Mouse (Mus musculus) hindbrain, embryonic 14.5 days (tissue): ENCODE results near the gene Slc17a5. TPM values are rescaled to one million over a fixed set of nuclear protein-coding genes. Genes with fewer than 3 reads are reported as not detected.

Source experiments
- ATAC-seq: fragments of 200-750 bp; cut with Nextera tagmentation; 2 replicates; pipeline ENCODE4 v1.8.0; 2017; ENCODE audit warnings: moderate number of reproducible peaks, mild to moderate bottlenecking, moderate TSS enrichment, moderate library complexity; ENCODE audit not compliant: low FRiP score
- DNase-seq: peaks from one replicate; pipeline ENCODE4 v3.0.0-alpha.2; 2015; ENCODE audit warnings: low spot score
- H3K27ac ChIP-seq: fragments of 300-500 bp; sonication (generic); 2 replicates; pipeline ENCODE4 v1.5.1; 2014; ENCODE audit warnings: mild to moderate bottlenecking, moderate library complexity
- H3K27me3 ChIP-seq: fragments of 300-500 bp; sonication (generic); 2 replicates; pipeline ENCODE4 v1.6.1; 2014; ENCODE audit warnings: mild to moderate bottlenecking, low read length, mixed read lengths; ENCODE audit not compliant: control insufficient read depth, insufficient read depth
- H3K36me3 ChIP-seq: fragments of 300-500 bp; sonication (generic); replicated peaks from 2 replicates; pipeline ENCODE4 v1.6.1; 2014; ENCODE audit not compliant: control insufficient read depth, insufficient read depth
- H3K4me1 ChIP-seq: fragments of 300-500 bp; sonication (generic); replicated peaks from 2 replicates; pipeline ENCODE4 v1.6.1; 2014; ENCODE audit warnings: antibody characterized with exemption, low read length, mixed read lengths; ENCODE audit not compliant: control insufficient read depth, insufficient read depth
- H3K4me2 ChIP-seq: fragments of 300-500 bp; sonication (generic); replicated peaks from 2 replicates; pipeline ENCODE4 v1.6.1; 2014; ENCODE audit warnings: mild to moderate bottlenecking, moderate library complexity
- H3K4me3 ChIP-seq: fragments of 300-500 bp; sonication (generic); replicated peaks from 2 replicates; pipeline ENCODE4 v1.5.1; 2014; ENCODE audit warnings: mild to moderate bottlenecking, low read length
- H3K9ac ChIP-seq: fragments of 300-500 bp; sonication (generic); 2 replicates; pipeline ENCODE4 v1.6.1; 2014
- H3K9me3 ChIP-seq: fragments of 300-500 bp; sonication (generic); 2 replicates; pipeline ENCODE4 v1.6.1; 2016; ENCODE audit warnings: low read length; ENCODE audit not compliant: control insufficient read depth
- WGBS: fragments of 180-500 bp; shearing (Covaris S2); extraction: QIAGEN DNeasy Blood & Tissue Kit; methylation state at CpG from one replicate; pipeline ENCODE4 v1.1.7; 2014; 5-methylcytosine and 5-hydroxymethylcytosine counted together
- polyA plus RNA-seq: library from polyadenylated mRNA; unstranded; fragments of >200 nt; fragmentation: Nextera tagmentation; extraction: Ambion mirVana; gene quantifications from 2 replicates; pipeline ENCODE4 v1.2.1, GENCODE M21; 2014

Slc17a5 gene
- polyA plus RNA-seq, 1 experiment from 2014 or later, result 16.7 TPM

DNA sequence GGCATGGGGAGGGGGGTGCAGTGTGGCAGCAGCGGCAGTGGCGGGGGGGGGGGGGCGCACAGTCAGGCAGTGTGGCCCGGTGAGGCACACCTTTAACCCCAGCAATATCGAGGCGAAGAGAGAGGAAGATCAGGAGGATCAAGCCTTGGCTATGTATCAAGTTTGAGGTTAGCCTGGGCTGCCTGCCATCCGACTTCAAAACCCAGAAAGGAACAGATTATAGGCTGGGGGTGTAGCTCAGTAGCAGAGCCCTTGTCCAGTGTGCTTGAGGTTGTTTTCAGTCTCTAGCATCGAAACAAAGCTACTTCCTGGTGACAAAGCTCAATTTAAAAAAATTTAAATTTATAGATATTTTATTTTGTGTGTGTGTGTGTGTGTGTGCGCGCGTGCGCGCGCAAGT lies 46.1 kb downstream of the Slc17a5 start:
- H3K9me3 ChIP-seq, result no peaks in the 10 kb centered on the region
- no peak overlapping the region for H3K4me3 ChIP-seq
- DNase-seq, result no peak
- H3K27ac ChIP-seq, result no peak overlapping the region
- H3K27me3 ChIP-seq, result no peaks in the 10 kb centered on the region
- no peak for ATAC-seq
- H3K4me1 ChIP-seq, result no peaks in the 10 kb centered on the region
- H3K9ac ChIP-seq, result no peak overlapping the region
- no peak overlapping the region for H3K4me2 ChIP-seq
- 96% methylated on average over 14 of the region's 14 CpGs for WGBS
- peaks cover 14% of the 10 kb centered on the region; the same call in 1 of the 2 replicates for H3K36me3 ChIP-seq

DNA sequence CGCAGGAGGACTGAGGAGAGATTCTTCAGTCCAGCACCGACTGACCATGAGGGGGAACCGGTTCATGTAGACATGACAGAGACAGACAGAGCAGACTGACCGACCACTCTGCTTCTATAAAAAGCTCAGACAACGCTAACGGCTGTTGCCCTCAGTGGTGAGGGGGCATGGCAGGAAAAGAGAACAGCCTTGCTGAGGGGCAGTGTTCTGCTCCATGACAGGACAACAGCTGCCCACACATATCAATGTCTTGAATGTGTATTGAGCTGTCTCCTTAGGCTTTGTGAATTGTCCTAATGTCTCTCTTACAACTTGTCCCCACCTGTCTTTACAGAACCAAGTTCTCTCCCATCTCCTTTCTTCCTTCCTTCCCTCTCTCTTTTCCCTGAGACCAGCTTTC lies 49.4 kb downstream of the Slc17a5 start:
- Histone ChIP-seq H3K4me1 (no peaks in the 10 kb centered on the region), H3K4me3 (no peak overlapping the region), H3K9me3 (no peaks in the 10 kb centered on the region), H3K36me3 (peaks cover 14% of the 10 kb centered on the region; the same call in 1 of the 2 replicates), H3K9ac (no peak overlapping the region), H3K27me3 (no peaks in the 10 kb centered on the region), H3K4me2 (no peak overlapping the region), H3K27ac (no peak overlapping the region)
- ATAC-seq (no peak), DNase-seq (no peak)
- WGBS, result 74% methylated on average over 6 of the region's 6 CpGs

GRCm38 (mm10) chr9:78537154-78537873 lies 50.5 kb downstream of the Slc17a5 start:
- DNase-seq (peak; percentile 28), ATAC-seq (peak; percentile 71; the same call in 1 of the 2 replicates)
- Histone ChIP-seq H3K4me1 (no peaks in the 10 kb centered on the region), H3K9ac (no peak overlapping the region), H3K27me3 (no peaks in the 10 kb centered on the region), H3K36me3 (peaks cover 14% of the 10 kb centered on the region; the same call in 1 of the 2 replicates), H3K27ac (no peak overlapping the region), H3K4me2 (no peak overlapping the region), H3K9me3 (no peaks in the 10 kb centered on the region), H3K4me3 (no peak overlapping the region)
- 76% methylated on average over 9 of the region's 9 CpGs for WGBS

DNA sequence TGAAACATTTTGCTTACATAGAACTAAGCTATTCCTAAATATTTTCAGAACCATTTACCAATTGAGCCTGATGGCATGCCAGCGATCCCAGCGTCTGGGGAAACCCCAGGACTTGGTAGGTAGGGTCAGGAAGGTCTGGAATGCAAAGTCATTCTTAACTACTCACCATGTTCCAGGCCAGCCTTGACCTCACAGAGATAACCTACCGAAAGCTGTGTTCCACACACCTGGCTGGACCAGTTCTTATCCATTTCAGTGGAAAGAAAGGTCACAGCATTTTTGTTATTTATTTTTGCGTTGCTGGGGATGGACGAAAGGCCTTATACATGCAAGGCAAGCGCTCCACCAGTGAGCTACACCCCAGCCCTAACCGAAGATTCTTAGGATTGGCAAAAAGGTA lies 53.2 kb downstream of the Slc17a5 start:
- WGBS, result 94% methylated on average over 7 of the region's 7 CpGs

DNA sequence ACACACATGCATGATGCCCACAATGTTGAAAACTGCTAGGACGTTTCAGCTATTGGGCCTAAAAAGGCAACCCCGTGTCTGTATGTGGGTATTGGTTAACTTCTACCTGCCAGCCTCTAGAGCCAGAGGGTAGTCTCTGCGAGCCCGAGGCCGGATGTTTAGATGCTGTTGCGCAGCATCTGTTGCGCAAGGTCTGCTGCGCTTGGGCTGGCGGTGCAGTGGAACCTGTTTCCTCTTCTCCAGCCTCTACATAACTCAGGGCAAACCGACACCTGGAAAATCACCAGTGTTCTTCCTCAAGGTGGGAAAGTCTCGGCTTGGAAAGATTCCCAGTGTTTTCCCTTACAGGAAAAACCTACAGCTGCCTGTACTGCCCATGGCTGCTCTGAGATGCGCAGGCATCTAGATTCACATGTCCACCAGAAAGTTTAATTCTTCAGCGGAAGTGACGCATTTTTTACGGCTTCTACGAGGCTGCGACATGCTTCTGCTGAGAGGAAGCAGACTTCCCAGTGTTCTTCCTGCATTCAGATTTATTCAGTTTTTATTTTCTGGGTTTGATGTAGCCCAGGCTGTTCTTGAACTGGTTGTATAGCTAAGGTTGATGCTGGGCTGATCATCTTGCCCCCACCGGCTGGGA lies 54.4 kb downstream of the Slc17a5 start:
- Histone ChIP-seq H3K9me3 (no peaks in the 10 kb centered on the region), H3K4me2 (no peak overlapping the region), H3K27ac (no peak overlapping the region), H3K36me3 (no peaks in the 10 kb centered on the region), H3K4me3 (no peak overlapping the region), H3K27me3 (no peaks in the 10 kb centered on the region), H3K4me1 (no peaks in the 10 kb centered on the region), H3K9ac (no peak overlapping the region)
- WGBS, result 89% methylated on average over 18 of the region's 18 CpGs
- ATAC-seq (no peak), DNase-seq (no peak)

More for the DNA sequence above, 53.2 kb downstream of the Slc17a5 start:
- H3K27ac ChIP-seq, result no peak overlapping the region
- H3K27me3 ChIP-seq, result no peaks in the 10 kb centered on the region
- no peak overlapping the region for H3K4me2 ChIP-seq
- ATAC-seq (no peak), DNase-seq (no peak)
- H3K4me1 ChIP-seq, result no peaks in the 10 kb centered on the region
- no peak overlapping the region for H3K4me3 ChIP-seq
- peaks cover 4% of the 10 kb centered on the region; the same call in 1 of the 2 replicates for H3K36me3 ChIP-seq
- no peaks in the 10 kb centered on the region for H3K9me3 ChIP-seq
- H3K9ac ChIP-seq, result no peak overlapping the region

DNA sequence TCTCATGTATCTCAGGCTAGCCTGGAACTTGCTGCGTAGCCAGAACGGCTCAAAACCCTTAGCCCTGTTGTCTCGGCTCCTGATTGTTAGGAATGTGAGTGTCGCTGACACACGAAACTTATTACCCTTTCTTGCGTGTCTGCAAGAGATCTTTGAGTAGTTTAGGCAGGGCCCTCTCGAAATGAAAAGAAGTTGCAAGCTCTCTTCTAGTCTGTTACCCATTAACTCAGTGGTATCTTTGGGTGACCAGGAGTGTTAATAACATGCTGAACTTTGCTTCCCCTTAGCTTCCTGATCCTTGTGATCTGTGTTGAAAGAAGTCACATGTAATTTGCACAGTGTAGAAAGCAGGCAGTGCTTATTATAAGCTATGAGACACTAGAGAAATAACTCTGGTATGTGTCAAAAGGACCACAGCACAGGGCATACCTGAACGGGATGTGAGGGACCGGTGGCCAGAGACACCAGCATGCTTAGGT lies 55.5 kb downstream of the Slc17a5 start:
- WGBS, result 68% methylated on average over 9 of the region's 9 CpGs
- DNase-seq (no peak), ATAC-seq (no peak)
- Histone ChIP-seq H3K4me3 (no peak overlapping the region), H3K4me1 (no peaks in the 10 kb centered on the region), H3K27me3 (no peaks in the 10 kb centered on the region), H3K27ac (no peak overlapping the region), H3K4me2 (no peak overlapping the region), H3K9me3 (no peaks in the 10 kb centered on the region), H3K9ac (no peak overlapping the region), H3K36me3 (no peaks in the 10 kb centered on the region)

- WGBS, result 63% methylated on average over 5 of the region's 5 CpGs
- Histone ChIP-seq H3K9me3 (no peaks in the 10 kb centered on the region), H3K9ac (no peak overlapping the region), H3K4me1 (no peaks in the 10 kb centered on the region), H3K27ac (no peak overlapping the region), H3K4me2 (no peak overlapping the region), H3K4me3 (no peak overlapping the region), H3K36me3 (no peaks in the 10 kb centered on the region), H3K27me3 (no peaks in the 10 kb centered on the region)
- DNase-seq, result no peak
- ATAC-seq, result no peak
Measured at GRCm38 (mm10) chr9:78531816-78532215, 56.0 kb downstream of the Slc17a5 start.

DNA sequence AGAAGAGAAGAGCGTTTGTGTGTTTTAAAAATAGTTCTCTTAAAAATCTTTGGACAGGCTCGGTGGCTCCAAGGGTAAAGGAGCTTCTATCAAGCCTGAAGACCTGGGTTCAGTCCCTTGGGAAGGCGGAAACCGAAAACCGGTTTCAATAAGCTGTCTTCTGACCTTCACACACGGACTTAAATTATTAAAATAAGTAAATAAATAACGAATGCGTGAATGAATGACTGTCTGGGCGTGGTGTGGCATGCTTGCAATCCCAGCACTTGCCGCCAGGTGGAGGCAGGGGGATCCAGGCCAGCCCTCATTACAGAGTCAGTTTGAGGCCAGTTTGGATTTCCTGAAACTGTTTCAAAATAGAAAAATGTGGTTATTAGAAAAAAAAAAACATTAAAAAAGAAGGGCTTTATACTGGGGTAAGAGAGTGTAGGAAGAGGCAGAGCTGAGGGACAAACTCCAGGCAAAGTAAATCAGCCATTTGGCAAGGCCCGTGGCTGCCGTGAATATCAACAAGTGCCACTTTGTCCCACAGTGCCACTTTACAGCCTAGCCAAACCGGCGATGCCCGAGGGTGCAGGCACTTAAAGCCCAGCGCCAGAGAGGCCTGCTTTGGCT lies 60.0 kb downstream of the Slc17a5 start:
- 5% methylated on average over 16 of the region's 16 CpGs for WGBS
- DNase-seq (peak; percentile 88), ATAC-seq (peak; percentile 65)
- H3K9ac ChIP-seq, result peak overlapping the region; percentile 64
- peak overlapping the region; percentile 84 for H3K27ac ChIP-seq
- no peaks in the 10 kb centered on the region for H3K36me3 ChIP-seq
- peak overlapping the region; percentile 73 for H3K4me2 ChIP-seq
- H3K4me1 ChIP-seq, result no peaks in the 10 kb centered on the region
- H3K9me3 ChIP-seq, result no peaks in the 10 kb centered on the region
- H3K4me3 ChIP-seq, result peak overlapping the region; percentile 40
- H3K27me3 ChIP-seq, result no peaks in the 10 kb centered on the region

DNA sequence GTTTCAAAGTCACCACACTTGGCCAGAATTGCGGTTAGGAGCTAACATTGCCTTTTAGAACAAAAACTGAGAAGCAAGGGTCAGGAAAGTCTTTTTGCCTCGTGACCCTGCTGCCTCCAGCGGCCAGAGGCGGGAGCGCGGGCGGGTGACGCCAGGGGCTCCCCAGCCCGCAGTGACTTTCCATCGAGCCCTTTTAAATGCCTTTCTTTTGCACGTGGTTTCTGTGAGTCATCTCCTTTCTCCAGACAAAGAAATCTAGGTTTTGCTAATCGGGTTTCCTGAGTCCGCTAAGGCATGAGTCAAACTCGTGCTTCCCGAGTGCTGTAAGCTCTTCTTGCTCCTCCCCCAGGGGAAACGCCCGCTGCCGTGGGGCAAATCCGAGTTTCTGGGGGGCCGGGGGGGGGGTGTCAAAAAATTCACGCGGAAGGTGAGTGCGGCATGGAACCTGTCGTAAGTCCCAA lies 60.5 kb downstream of the Slc17a5 start:
- Histone ChIP-seq H3K27ac (peak overlapping the region; percentile 84), H3K27me3 (no peaks in the 10 kb centered on the region), H3K9ac (peak overlapping the region; percentile 64), H3K4me1 (no peaks in the 10 kb centered on the region), H3K36me3 (no peaks in the 10 kb centered on the region), H3K4me3 (peak overlapping the region; percentile 40), H3K9me3 (no peaks in the 10 kb centered on the region), H3K4me2 (peak overlapping the region; percentile 73)
- WGBS, result 3% methylated on average over 24 of the region's 24 CpGs
- peak; percentile 87 for DNase-seq
- ATAC-seq, result peak; percentile 85
